In the genomic region with DNA sequence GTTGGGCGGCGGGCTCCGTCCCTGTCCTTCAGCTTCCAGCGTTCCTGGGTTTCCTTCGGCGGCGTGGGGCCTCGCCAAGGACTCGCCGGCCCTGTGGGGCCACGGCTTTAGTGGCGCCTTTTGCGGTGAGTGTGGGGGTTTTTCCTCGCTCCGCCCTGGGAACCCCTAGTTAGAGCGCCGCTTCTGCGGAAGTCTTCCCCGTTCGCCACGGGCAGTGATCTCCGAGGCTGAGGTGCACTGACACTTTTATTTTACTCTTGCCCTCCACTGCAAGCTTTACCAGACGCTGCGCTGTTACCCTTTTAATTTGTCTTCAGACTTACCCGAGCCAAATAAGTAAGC, we compare ENCODE assay signal across 9 mouse cellular contexts. TPM values are rescaled to one million over a fixed set of nuclear protein-coding genes. Genes with fewer than 3 reads are reported as not detected.
DNase-seq lines count a peak whose midpoint lies in the region; ATAC-seq lines count a peak whose summit lies in the region.
"Not testable (repeated sequence)": the region's sequence is repeated elsewhere in the genome, so short reads cannot be mapped to it uniquely, and the experiment has no call there.
"Had no signal": no experiment of that assay in that cellular context is flagged by ENCODE, and none has a peak within 500 bp of the region (broad histone marks: within the 10 kb centered on the region; RNA-seq: fewer than 3 reads in every experiment).

No protein-coding gene starts in this region.

- not testable (repeated sequence) for H3K4me1 ChIP-seq in embryonic facial prominence, embryonic 12.5 days; hindbrain, embryonic 16.5 days (ENCODE audit: control insufficient read depth, insufficient read depth, low read depth, low read length); limb, embryonic 12.5 days (replicated peaks); neural tube, embryonic 14.5 days (ENCODE audit: control insufficient read depth, insufficient read depth, low read length)

- not testable (repeated sequence) for H3K4me2 ChIP-seq in embryonic facial prominence, embryonic 12.5 days (replicated peaks); hindbrain, embryonic 16.5 days (ENCODE audit: low read length); limb, embryonic 12.5 days; neural tube, embryonic 14.5 days (ENCODE audit: low read depth, low read length)

- 0% methylated on average over 13 of the region's 25 CpGs for WGBS in embryonic facial prominence, embryonic 12.5 days
- WGBS in hindbrain, embryonic 16.5 days: under 1% methylated on average over 9 of the region's 25 CpGs
- WGBS in limb, embryonic 12.5 days: 0% methylated on average over 14 of the region's 25 CpGs
- WGBS in neural tube, embryonic 14.5 days: 0% methylated on average over 7 of the region's 25 CpGs

- H3K9ac ChIP-seq in embryonic facial prominence, embryonic 12.5 days; hindbrain, embryonic 16.5 days (ENCODE audit: low read depth, low read length); limb, embryonic 12.5 days (replicated peaks); neural tube, embryonic 14.5 days (replicated peaks; ENCODE audit: low read depth, low read length): not testable (repeated sequence)

- H3K9me3 ChIP-seq in embryonic facial prominence, embryonic 12.5 days; hindbrain, embryonic 16.5 days (ENCODE audit: control insufficient read depth, low read length); limb, embryonic 12.5 days; neural tube, embryonic 14.5 days (ENCODE audit: control insufficient read depth, low read length): not testable (repeated sequence)

- peak overlapping the region; percentile 38 for H3K4me3 ChIP-seq in embryonic facial prominence, embryonic 12.5 days
- peak overlapping the region; percentile 35 for H3K4me3 ChIP-seq in hindbrain, embryonic 16.5 days (ENCODE audit: low read length)
- H3K4me3 ChIP-seq in limb, embryonic 12.5 days (replicated peaks): peak overlapping the region; percentile 40
- peak overlapping the region; percentile 25; the same call in 1 of the 2 replicates for H3K4me3 ChIP-seq in neural tube, embryonic 14.5 days (ENCODE audit: low read depth, low read length)

- ATAC-seq in embryonic facial prominence, embryonic 12.5 days (ENCODE audit: insufficient number of reproducible peaks, insufficient read depth, low FRiP score, low TSS enrichment); limb, embryonic 12.5 days (ENCODE audit: insufficient number of reproducible peaks, insufficient read depth, low FRiP score, low TSS enrichment, low read depth): not testable (repeated sequence)
- ATAC-seq in hindbrain, embryonic 16.5 days: peak; percentile 60
- ATAC-seq in neural tube, embryonic 14.5 days (ENCODE audit: low read depth): peak; percentile 52

- peak; percentile 29 for DNase-seq in T-cell, adult 2 months (ENCODE audit: low spot score)
- peak; percentile 0 to 6 for DNase-seq in heart, adult 18-20 months
- peak; percentile 5 for DNase-seq in lung, postnatal 25 days (ENCODE audit: low spot score)
- DNase-seq in thymus, postnatal 14 days: peak; percentile 40

- H3K27me3 ChIP-seq in embryonic facial prominence, embryonic 12.5 days; hindbrain, embryonic 16.5 days (replicated peaks; ENCODE audit: control insufficient read depth, insufficient read depth, low read length); limb, embryonic 12.5 days; neural tube, embryonic 14.5 days (ENCODE audit: control insufficient read depth, insufficient read depth, low read length): not testable (repeated sequence)

- not testable (repeated sequence) for H3K36me3 ChIP-seq in embryonic facial prominence, embryonic 12.5 days; hindbrain, embryonic 16.5 days (ENCODE audit: control insufficient read depth, insufficient read depth, low read length); limb, embryonic 12.5 days; neural tube, embryonic 14.5 days (ENCODE audit: control insufficient read depth, insufficient read depth, low read length)

- H3K27ac ChIP-seq in embryonic facial prominence, embryonic 12.5 days; hindbrain, embryonic 16.5 days (ENCODE audit: low read depth, low read length); limb, embryonic 12.5 days; neural tube, embryonic 14.5 days (ENCODE audit: low read depth, low read length): not testable (repeated sequence)

RNA-seq across cellular contexts. Expression of a gene that starts 0.5 kb away (rescaled TPM):
- polyA plus RNA-seq in embryonic facial prominence, embryonic 12.5 days (2016; fragmentation: Nextera tagmentation; extraction: Ambion mirVana): 73.0 and 74.5 TPM in 2 replicates
- 10 to 100 TPM; 27.7 to 29.8 TPM for total RNA-seq in heart, adult 18-20 months (2021)
- polyA plus RNA-seq in hindbrain, embryonic 16.5 days (2015; fragmentation: Nextera tagmentation; extraction: Ambion mirVana): 75.8 and 78.3 TPM in 2 replicates
- polyA plus RNA-seq in limb, embryonic 12.5 days (2016; fragmentation: Nextera tagmentation; extraction: Ambion mirVana): 71.0 and 75.7 TPM in 2 replicates
- polyA plus RNA-seq in neural tube, embryonic 14.5 days (2014; fragmentation: Nextera tagmentation; extraction: Ambion mirVana): 79.7 and 93.0 TPM in 2 replicates

RNA-seq across cellular contexts. Expression of a gene that starts 31.1 kb away (rescaled TPM):
- polyA plus RNA-seq in embryonic facial prominence, embryonic 12.5 days (2016; fragmentation: Nextera tagmentation; extraction: Ambion mirVana): 6.2 TPM in 1 of 2 replicates, not detected in the other
- under 1 TPM in 1 of 2 experiments, not detected in 1; 0.80 TPM for total RNA-seq in heart, adult 18-20 months (2021)
- not detected in 2 replicates for polyA plus RNA-seq in hindbrain, embryonic 16.5 days (2015; fragmentation: Nextera tagmentation; extraction: Ambion mirVana)
- polyA plus RNA-seq in limb, embryonic 12.5 days (2016; fragmentation: Nextera tagmentation; extraction: Ambion mirVana): 2.2 and 5.1 TPM in 2 replicates
- polyA plus RNA-seq in neural tube, embryonic 14.5 days (2014; fragmentation: Nextera tagmentation; extraction: Ambion mirVana): not detected in 2 replicates
- polyA plus RNA-seq: large intestine, adult 2 months had no signal
